Mouse (Mus musculus) gastrocnemius, adult 18-20 months (tissue): ENCODE results near the gene Itpr1. TPM values are rescaled to one million over a fixed set of nuclear protein-coding genes. Genes with fewer than 3 reads are reported as not detected.
"Not testable (repeated sequence)": the region's sequence is repeated elsewhere in the genome, so short reads cannot be mapped to it uniquely, and the experiment has no call there.

ENCODE experiments used
- DNase-seq: peaks from one replicate; pipeline ENCODE4 v3.0.0; 2021; ENCODE audit warnings: low spot score
- total RNA-seq, 2 experiments: library from RNA; stranded (reverse); gene quantifications; 2 replicates each; pipeline ENCODE4 v1.2.3; 2021

Gene Itpr1
- total RNA-seq, 2 experiments from 2014 or later = 15.1 to 20.0 TPM

GRCm38 (mm10) chr6:108535309-108535708 lies 322.4 kb downstream of the Itpr1 start:
- no peak for DNase-seq

- DNase-seq = no peak
Observed at GRCm38 (mm10) chr6:108536546-108537317, 323.8 kb downstream of the Itpr1 start.

- DNase-seq = no peak
Observed at GRCm38 (mm10) chr6:108538406-108538805, 325.5 kb downstream of the Itpr1 start.

- DNase-seq = no peak
Observed at GRCm38 (mm10) chr6:108540441-108540840, 327.5 kb downstream of the Itpr1 start.

- DNase-seq = no peak
Observed at GRCm38 (mm10) chr6:108544917-108545316, 332.0 kb downstream of the Itpr1 start.

- no peak for DNase-seq
Observed at GRCm38 (mm10) chr6:108545464-108545863, 332.6 kb downstream of the Itpr1 start.

GRCm38 (mm10) chr6:108548413-108548812 lies 335.5 kb downstream of the Itpr1 start:
- DNase-seq = no peak

- DNase-seq = no peak
Observed at GRCm38 (mm10) chr6:108549495-108549935, 336.6 kb downstream of the Itpr1 start.

GRCm38 (mm10) chr6:108551725-108552620 lies 339.1 kb downstream of the Itpr1 start:
- DNase-seq = no peak

GRCm38 (mm10) chr6:108553013-108553412 lies 340.1 kb downstream of the Itpr1 start:
- no peak for DNase-seq

GRCm38 (mm10) chr6:108553536-108553935 lies 340.6 kb downstream of the Itpr1 start:
- DNase-seq = no peak

- no peak for DNase-seq
Observed at GRCm38 (mm10) chr6:108554389-108554788, 341.5 kb downstream of the Itpr1 start.

- DNase-seq = no peak
Observed at GRCm38 (mm10) chr6:108554878-108555277, 342.0 kb downstream of the Itpr1 start.

- no peak for DNase-seq
Observed at GRCm38 (mm10) chr6:108557576-108558322, 344.9 kb downstream of the Itpr1 start.

- not testable (repeated sequence) for DNase-seq
Observed at GRCm38 (mm10) chr6:108559226-108559625, 346.3 kb downstream of the Itpr1 start.

GRCm38 (mm10) chr6:108562971-108563370 lies 350.1 kb downstream of the Itpr1 start:
- no peak for DNase-seq

- DNase-seq = not testable (repeated sequence)
Observed at GRCm38 (mm10) chr6:108565447-108565846, 352.6 kb downstream of the Itpr1 start.

- DNase-seq = no peak
Observed at GRCm38 (mm10) chr6:108566549-108566948, 353.7 kb downstream of the Itpr1 start.

GRCm38 (mm10) chr6:108569460-108570187 lies 356.7 kb downstream of the Itpr1 start:
- peak; percentile 39 for DNase-seq

- peak; percentile 86 for DNase-seq
Observed at GRCm38 (mm10) chr6:108570351-108571041, 357.6 kb downstream of the Itpr1 start.
